Mouse (Mus musculus) megakaryocyte, embryonic 14.5 days (primary cell): Measurements from ENCODE around the gene Ifih1.

Experiments used
- FLI1 ChIP-seq: IDR thresholded peaks from 2 replicates; pipeline ENCODE4 v1.6.1; 2012; ENCODE audit warnings: low read length, inconsistent platforms, mixed read lengths
- GATA1 ChIP-seq: IDR thresholded peaks from 3 replicates; pipeline ENCODE4 v1.6.1; 2012; ENCODE audit warnings: mixed read lengths, low read length, inconsistent platforms, borderline replicate concordance

- TF ChIP-seq GATA1 (no peak), FLI1 (no peak)
Measured at GRCm38 (mm10) chr2:62562661-62563485, 83.2 kb downstream of the Ifih1 start.
